Mouse (Mus musculus) ovary, adult 10 weeks (tissue): ENCODE measurements around the gene Tdrd12. TPM values are rescaled to one million over a fixed set of nuclear protein-coding genes. Genes with fewer than 3 reads are reported as not detected.

Source experiments
- polyA plus RNA-seq: library from polyadenylated mRNA; stranded (reverse); fragments of 350-450 nt; fragmentation: Illumina TruSeq; extraction: RNeasy Lipid Tissue Mini Kit (QIAGEN cat#74804); gene quantifications from one replicate; pipeline ENCODE4 v1.2.3, GENCODE M21; 2014

Tdrd12 gene
- polyA plus RNA-seq = 10.5 TPM

GRCm38 (mm10) chr7:35537562-35537961 is at the start of gene Tdrd12:
Gene Tdrd12, minus strand, starts transcription at chr7:35537745.

GRCm38 (mm10) chr7:35586055-35586905 is 48.7 kb upstream of the Tdrd12 start, which contains the start of gene Ankrd27:
Gene Ankrd27, plus strand, starts transcription at chr7:35586244.

GRCm38 (mm10) chr7:35585191-35586054 is 47.9 kb upstream of the Tdrd12 start, which contains the start of gene Rgs9bp:
Gene Rgs9bp, minus strand, starts transcription at chr7:35585582.

GRCm38 (mm10) chr7:35556205-35556603 is 18.7 kb upstream of the Tdrd12 start, which contains the start of gene Nudt19:
Gene Nudt19, minus strand, starts transcription at chr7:35556304.

GRCm38 (mm10) chr7:35447996-35448846 is 89.3 kb downstream of the Tdrd12 start, which contains the start of gene Slc7a9:
Gene Slc7a9, plus strand, starts transcription at chr7:35448796.

Other genes with a start within 250 kb of the Tdrd12 start
- 7.7 TPM for gene Gpatch1, start 219.3 kb downstream of the Tdrd12 start, polyA plus RNA-seq
- gene Rhpn2, start 203.6 kb downstream of the Tdrd12 start, polyA plus RNA-seq = 25.4 TPM
- gene Faap24, start 140.9 kb downstream of the Tdrd12 start, polyA plus RNA-seq = 3.4 TPM
- 22.4 TPM for gene Cep89, start 140.7 kb downstream of the Tdrd12 start, polyA plus RNA-seq
- not detected for gene Slc7a9, start 88.9 kb downstream of the Tdrd12 start, polyA plus RNA-seq
- 166 TPM for gene Nudt19, start 18.6 kb upstream of the Tdrd12 start, polyA plus RNA-seq
- 0.37 TPM for gene Rgs9bp, start 47.8 kb upstream of the Tdrd12 start, polyA plus RNA-seq
- gene Ankrd27, start 48.5 kb upstream of the Tdrd12 start, polyA plus RNA-seq = 15.6 TPM
- gene Pdcd5, start 109.8 kb upstream of the Tdrd12 start, polyA plus RNA-seq = 340 TPM
- gene Dpy19l3, start 216.7 kb upstream of the Tdrd12 start, polyA plus RNA-seq = 69.7 TPM